Mouse (Mus musculus): Measurements from ENCODE around the gene Otog.

The Otog gene

DNA sequence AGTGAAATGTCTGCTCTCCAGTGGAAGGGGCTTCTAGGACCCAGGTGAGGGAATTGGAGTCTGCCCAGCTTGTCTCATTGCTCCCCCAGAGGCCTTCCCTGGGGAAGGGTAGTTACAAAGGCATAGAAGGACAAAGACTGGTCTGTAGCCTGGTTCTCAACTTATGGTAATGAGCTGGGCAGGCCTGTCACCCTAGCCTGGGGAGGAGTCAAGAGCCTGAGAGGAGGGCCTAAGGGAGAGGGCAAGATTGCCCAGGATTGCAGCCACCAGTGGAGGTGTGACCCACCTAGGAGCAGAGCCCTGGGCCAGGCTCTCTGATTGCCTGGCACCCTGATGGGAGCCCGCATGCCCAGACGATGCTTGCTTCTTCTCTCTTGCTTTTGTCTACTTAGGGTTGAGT, at the start of gene Otog:
TSS of gene Otog (plus strand) at position 292 of the 400 bp plus-strand sequence.
- DNase-seq (ENCODE audit: low spot score in 2 of 2), result no peak

GRCm38 (mm10) chr7:46195356-46195755, 45.4 kb upstream of the Otog start:
- DNase-seq (ENCODE audit: low spot score in 2 of 2), result no peak

DNA sequence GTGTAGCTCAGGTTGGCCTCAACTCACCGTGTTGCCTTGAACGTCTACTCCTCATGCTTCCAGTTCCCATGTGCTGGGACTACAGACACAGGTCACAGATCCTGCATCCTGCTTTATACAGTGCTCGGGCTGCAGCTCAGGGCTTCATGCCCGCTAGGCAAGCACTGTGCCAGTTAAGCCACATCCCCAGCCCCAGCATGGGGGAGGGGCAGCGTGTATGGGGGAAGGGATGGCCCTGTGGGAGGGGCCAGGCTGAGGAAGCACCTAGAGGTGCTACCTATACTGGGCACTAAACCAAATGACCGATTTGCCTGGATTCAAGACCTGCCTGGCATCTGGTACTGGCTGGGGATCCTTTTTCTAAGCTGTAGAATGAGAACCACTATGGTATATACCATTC, 40.8 kb upstream of the Otog start:
- DNase-seq (ENCODE audit: low spot score in 2 of 2), result no peak

GRCm38 (mm10) chr7:46201649-46202048, 39.1 kb upstream of the Otog start:
- no peak for DNase-seq (ENCODE audit: low spot score in 2 of 2)

- peak; percentile 4 to 19 for DNase-seq (ENCODE audit: low spot score in 2 of 2)
Observed at GRCm38 (mm10) chr7:46204046-46204471, 36.7 kb upstream of the Otog start.

DNA sequence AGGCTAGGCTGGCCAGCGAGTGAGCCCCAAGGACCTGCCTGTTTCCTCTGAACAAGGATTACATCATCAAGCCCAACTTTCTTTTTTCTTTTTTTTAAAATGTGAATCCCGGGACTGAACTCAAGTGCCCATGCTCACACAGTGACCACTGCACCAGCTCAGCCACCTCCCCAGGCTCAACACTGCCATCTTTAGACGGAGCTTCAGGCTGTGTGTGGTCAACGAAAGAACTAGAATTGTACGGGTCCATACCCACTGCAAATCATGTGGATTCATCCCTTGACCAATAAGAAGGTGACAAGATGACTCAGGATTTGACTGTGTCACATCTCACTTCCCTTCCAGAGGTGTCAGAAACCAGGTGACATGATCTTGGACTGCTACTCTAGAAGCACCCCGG, 36.0 kb upstream of the Otog start:
- no peak for DNase-seq (ENCODE audit: low spot score in 2 of 2)

GRCm38 (mm10) chr7:46208131-46208530, 32.7 kb upstream of the Otog start:
- DNase-seq (ENCODE audit: low spot score in 2 of 2), result no peak

- no peak for DNase-seq (ENCODE audit: low spot score in 2 of 2)
Observed at GRCm38 (mm10) chr7:46210276-46210675, 30.5 kb upstream of the Otog start.

- no peak for DNase-seq (ENCODE audit: low spot score in 2 of 2)
Observed at GRCm38 (mm10) chr7:46216481-46216880, 24.3 kb upstream of the Otog start.

- no peak for DNase-seq (ENCODE audit: low spot score in 2 of 2)
Observed at GRCm38 (mm10) chr7:46218415-46218814, 22.4 kb upstream of the Otog start.

DNA sequence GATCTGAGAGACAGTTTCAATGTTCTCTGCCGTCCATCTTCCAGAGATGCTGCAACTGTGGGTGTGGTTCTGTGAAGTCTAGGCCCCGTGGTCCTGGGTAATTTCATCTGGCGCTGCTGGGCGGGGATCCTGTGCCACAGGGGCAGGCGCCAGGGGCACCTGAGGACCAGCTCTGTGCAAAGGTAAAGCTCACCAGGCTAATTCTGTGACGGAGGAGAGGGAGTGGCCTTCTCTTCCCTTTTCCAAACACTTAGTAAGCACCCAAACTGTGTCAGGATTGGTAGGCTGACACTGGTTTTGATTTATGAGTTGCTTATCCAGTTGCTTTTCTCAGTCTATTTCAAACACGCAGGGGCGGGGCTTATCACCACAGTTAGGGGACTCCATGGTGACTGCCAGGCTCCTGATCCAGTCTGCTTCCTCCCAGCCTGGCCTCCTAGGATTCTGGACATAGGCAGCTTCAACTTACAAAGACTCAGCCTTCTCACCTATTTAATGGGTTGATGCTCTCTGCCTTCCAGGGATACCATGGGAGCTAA, 20.1 kb upstream of the Otog start:
- no peak for DNase-seq (ENCODE audit: low spot score in 2 of 2)

DNA sequence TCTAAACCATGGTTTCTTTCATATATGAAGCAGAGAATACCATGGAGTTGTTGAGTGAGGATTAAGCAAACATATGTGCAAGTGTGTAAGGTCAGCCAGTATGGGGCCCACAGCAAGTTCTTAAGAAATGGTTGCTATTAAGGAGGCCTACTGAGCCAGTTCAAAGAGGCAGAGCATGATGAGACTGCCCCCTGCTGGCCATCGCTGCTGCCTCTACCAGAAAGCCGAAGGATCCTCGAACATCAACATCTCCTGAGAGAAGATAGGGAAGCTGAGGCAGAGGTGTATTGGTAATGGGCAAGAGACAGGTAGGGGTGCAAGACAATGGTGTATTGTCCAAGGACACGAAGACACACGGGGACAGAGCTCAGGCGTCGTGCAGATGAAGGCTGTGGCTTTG, 14.5 kb upstream of the Otog start:
- DNase-seq (ENCODE audit: low spot score in 2 of 2), result peak; percentile 21 to 24

DNA sequence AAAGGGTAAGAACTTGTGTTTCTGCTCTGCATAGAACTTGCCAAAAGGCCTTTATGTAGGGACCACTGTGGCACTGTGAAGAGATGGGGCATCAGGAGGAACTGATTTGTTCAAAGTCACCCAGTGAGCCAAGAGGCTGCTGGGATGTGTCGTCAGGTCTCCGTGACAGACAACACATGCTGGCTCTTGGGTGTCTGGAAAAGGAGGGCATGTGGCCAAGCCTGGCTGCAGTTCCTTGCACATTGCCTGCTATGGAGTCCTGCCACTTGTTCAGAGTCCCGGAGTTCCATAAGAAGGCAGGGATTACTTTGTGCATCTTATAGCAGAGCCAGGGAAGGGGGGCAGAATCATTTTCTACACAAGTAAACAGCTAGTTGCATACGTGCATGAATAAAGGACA, 13.9 kb upstream of the Otog start:
- DNase-seq (ENCODE audit: low spot score in 2 of 2), result no peak

DNA sequence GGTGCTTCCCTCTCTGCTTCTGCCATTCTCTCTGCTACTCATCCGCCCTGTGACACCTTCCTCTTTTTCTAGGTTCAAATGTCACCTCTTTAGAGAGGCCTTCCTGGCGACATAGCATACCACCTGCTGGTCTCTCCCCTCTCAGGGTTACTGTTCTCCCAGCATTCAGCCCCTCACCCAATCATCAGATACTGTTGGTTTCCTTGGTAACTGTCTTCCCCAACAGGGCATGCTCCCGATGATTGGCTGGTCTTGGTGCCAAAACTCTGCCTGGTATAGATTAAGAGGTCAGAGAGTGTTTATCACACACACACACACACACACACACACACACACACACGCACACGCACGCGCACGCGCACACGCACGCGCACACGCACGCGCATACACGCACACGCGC, 4.8 kb upstream of the Otog start:
- DNase-seq (ENCODE audit: low spot score in 2 of 2), result no peak

GRCm38 (mm10) chr7:46236363-46236762, 4.4 kb upstream of the Otog start:
- no peak for DNase-seq (ENCODE audit: low spot score in 2 of 2)

DNA sequence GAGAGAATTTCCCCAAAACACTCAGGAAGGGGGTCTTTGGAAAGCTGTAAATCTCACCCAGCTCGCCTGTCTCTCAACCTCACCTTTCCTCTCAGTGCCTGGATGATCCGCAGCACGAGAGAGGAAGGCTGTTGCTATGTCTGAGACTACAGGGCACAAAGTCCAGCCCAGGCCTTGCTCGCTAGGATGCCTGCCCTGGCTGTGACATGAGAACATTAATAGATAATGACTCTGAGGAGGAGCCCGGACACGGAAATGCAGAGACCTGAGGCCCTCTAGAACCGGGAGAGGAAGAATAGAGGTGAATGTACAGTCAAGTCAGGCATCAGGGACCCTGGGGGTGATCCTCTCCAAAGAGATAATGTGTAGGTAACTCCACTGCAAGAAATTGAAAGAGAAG, 3.6 kb upstream of the Otog start:
- DNase-seq (ENCODE audit: low spot score in 2 of 2), result no peak

GRCm38 (mm10) chr7:46238346-46238745, 2.4 kb upstream of the Otog start, which contains the start of gene Ush1c:
Ush1c (minus strand) TSS chr7:46238503.
- DNase-seq (ENCODE audit: low spot score in 2 of 2), result no peak

- DNase-seq (ENCODE audit: low spot score in 2 of 2), result no peak
Observed at GRCm38 (mm10) chr7:46240091-46240490, 696 bp upstream of the Otog start.

DNA sequence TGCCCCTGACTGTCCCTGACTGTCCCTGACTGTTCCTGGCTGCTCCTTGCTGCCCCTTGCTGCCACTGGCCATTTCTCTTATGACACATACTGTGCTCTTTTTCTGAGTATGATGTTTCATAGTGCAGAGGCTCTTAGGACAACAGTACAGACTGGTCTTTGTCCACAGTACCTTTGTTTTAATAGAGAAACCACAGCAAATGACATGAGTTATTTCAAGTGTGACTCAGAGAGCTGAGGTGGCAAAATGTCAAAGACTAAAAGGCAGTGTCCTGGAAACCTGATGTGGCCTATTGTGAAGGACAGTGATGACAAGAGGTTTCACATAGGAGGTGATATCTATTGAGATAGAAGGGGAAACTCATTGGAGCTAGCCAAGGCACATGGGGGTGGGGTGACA, 6.1 kb downstream of the Otog start:
- DNase-seq (ENCODE audit: low spot score in 2 of 2), result no peak

DNA sequence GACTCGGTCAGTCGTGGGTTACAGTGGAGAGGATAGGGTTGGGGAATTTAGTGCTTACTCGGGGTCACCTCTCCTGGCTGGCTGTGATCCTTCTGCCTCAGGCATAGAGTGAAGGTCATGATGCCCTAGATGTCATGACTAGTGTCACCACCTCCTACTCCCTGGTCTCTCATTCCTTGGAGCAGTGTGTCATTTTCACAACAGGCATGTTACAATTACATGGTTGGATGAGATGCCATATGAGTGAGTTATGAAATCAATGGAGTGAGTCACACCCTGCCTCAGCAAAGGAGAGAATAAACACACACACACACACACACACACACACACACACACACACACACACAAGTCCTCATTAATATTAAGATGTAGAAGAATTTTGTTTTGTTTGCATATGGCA, 6.8 kb downstream of the Otog start:
- DNase-seq (ENCODE audit: low spot score in 2 of 2), result no peak

DNA sequence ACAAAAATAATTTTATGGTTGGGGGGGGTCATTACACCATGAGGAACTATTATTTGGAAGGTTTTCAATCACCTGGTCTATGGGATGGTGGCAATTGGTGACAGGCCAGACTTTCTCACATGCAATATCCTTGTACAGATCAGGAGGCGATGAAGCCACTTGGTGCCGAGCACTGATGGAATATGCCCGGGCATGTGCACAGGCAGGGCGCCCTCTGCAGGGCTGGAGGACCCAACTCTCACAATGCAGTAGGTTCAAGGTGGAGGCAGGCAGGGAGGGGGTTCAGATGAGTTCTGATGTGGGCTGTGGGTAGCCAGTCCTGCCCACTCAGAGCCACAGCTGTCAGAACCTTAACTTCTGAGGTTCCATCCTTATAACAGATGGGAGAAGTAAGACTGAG, 11.1 kb downstream of the Otog start:
- DNase-seq (ENCODE audit: low spot score in 2 of 2), result no peak

- DNase-seq (ENCODE audit: low spot score in 2 of 2), result no peak
Observed at GRCm38 (mm10) chr7:46276156-46276555, 35.4 kb downstream of the Otog start.

- no peak for DNase-seq (ENCODE audit: low spot score in 2 of 2)
Observed at GRCm38 (mm10) chr7:46279946-46280345, 39.2 kb downstream of the Otog start.

GRCm38 (mm10) chr7:46280896-46281295, 40.1 kb downstream of the Otog start:
- DNase-seq (ENCODE audit: low spot score in 2 of 2), result no peak
